Mouse (Mus musculus) adrenal gland, adult 18-20 months (tissue): ENCODE results near the gene Drd1. TPM values are rescaled to one million over a fixed set of nuclear protein-coding genes. Genes with fewer than 3 reads are reported as not detected.

Experiments
- total RNA-seq, 2 experiments: library from RNA; stranded (reverse); gene quantifications; 1 replicate in 1 of 2; 2 replicates in 1 of 2; pipeline ENCODE4 v1.2.3; 2021

The Drd1 gene
- total RNA-seq, 2 experiments from 2014 or later, result not detected

Other genes starting within 250 kb of the Drd1 start
- 10 to 100 TPM; 52.2 to 62.6 TPM for gene Sfxn1, start 16.2 kb upstream of the Drd1 start, total RNA-seq
- under 1 TPM; 0.13 to 0.42 TPM for gene Hrh2, start 136.4 kb upstream of the Drd1 start, total RNA-seq